Mouse (Mus musculus) hematopoietic stem cell, adult 5-6 weeks (primary cell): ENCODE results near the gene A630095E13Rik. TPM values are rescaled to one million over a fixed set of nuclear protein-coding genes. Genes with fewer than 3 reads are reported as not detected.
"Not testable (repeated sequence)": the region's sequence is repeated elsewhere in the genome, so short reads cannot be mapped to it uniquely, and the experiment has no call there.

Experiments
- ATAC-seq, 2 experiments: fragments of 125-278 bp in 1 of 2; replicated peaks in 1 of 2; 2 replicates each; pipeline ENCODE4 v1.8.0; 2016 to 2017; ENCODE audit warnings: inconsistent platforms in 2 of 2, mild to moderate bottlenecking in 2 of 2, moderate number of reproducible peaks in 2 of 2, low read depth in 1 of 2, moderate TSS enrichment in 1 of 2; ENCODE audit not compliant: low FRiP score in 2 of 2, poor library complexity in 2 of 2, severe bottlenecking in 2 of 2, insufficient read depth in 1 of 2, low TSS enrichment in 1 of 2
- total RNA-seq: library from RNA; stranded (forward); fragments of 172-1452, 232-1000 nt; gene quantifications from 2 replicates; pipeline ENCODE4 v1.2.3, GENCODE M21; 2017

A630095E13Rik gene
- not detected in 2 replicates for total RNA-seq

- ATAC-seq = not testable (repeated sequence)
Measured at GRCm38 (mm10) chr9:36643276-36643675, at the start of gene A630095E13Rik. Gene A630095E13Rik, minus strand, starts transcription at chr9:36643376.

DNA sequence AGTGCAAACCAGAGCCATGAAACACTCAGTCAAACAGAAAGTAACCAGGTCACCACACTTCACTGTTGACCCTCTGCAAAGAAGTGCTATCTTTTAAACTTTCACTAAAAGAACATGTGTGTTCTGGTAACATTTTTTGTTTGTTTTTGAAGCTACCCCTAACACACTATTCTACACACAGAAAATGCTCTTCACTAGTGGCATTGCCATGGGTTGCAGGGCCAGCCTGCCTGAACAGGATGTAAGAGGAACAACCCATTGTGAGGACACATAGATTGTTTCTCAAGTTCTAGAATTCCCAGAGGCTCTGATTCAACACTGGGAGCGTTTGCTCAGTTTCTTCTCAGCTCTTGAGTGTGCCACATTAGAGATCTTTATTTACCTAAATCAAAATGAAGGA lies 49.7 kb upstream of the A630095E13Rik start, which contains the start of gene Acrv1:
Acrv1 (plus strand) TSS at position 301 of the 400 bp plus-strand sequence.
- ATAC-seq = no peak

DNA sequence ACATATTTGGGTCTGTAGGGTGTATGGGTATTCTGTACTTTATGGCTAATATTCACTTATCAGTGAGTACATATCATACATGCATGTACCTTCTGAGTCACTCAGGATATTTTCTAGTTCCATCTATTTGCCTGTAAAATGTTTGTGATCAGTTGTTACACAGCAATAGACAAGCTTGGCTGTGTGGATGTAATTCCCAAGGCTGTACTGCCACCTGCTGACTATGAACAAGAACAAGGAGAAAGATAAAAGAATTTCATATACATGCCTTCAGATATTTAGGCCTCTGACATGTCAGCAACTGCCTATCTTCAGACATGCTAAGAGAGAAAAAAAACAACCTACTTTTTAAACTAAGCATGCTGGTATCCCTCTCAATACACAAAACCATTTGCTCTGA lies 44.2 kb upstream of the A630095E13Rik start:
- ATAC-seq = no peak

DNA sequence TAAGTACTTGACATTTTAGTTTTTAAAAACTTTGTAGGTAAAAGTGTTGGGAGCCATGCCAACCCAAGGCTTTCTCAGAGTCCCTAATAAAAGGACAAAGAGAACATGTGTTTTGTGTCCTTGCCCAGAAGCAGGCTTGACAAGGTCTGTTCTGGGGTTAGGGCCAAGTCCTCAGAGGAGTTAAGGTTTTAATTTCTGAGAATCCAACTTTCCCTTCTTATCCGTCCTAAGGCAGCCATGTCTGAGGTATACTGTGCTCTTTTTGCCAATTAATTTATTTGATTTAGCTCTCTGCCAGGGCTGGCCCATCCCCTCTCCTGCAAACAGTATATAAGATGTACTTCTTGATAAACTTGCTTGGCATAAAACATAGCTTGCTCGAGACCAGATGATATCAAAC lies 38.2 kb upstream of the A630095E13Rik start:
- no peak for ATAC-seq

Other genes starting within 250 kb of the A630095E13Rik start
- gene Gm7257, start 211.5 kb downstream of the A630095E13Rik start, total RNA-seq = not detected in 2 replicates
- not detected in 2 replicates for gene Gm9513, start 167.7 kb downstream of the A630095E13Rik start, total RNA-seq
- gene Gm5615, start 101.4 kb downstream of the A630095E13Rik start, total RNA-seq = not detected in 2 replicates
- not detected in 2 replicates for gene Gm17689, start 60.7 kb downstream of the A630095E13Rik start, total RNA-seq
- gene Acrv1, start 49.8 kb upstream of the A630095E13Rik start, total RNA-seq = not detected in 2 replicates
- gene Chek1, start 83.7 kb upstream of the A630095E13Rik start, total RNA-seq = 46.9 and 118 TPM in 2 replicates
- gene Stt3a, start 124.3 kb upstream of the A630095E13Rik start, total RNA-seq = 306 and 650 TPM in 2 replicates
- 42.8 and 45.1 TPM in 2 replicates for gene Ei24, start 154.0 kb upstream of the A630095E13Rik start, total RNA-seq
- 1.1 TPM in 1 of 2 replicates, not detected in the other for gene Fez1, start 178.5 kb upstream of the A630095E13Rik start, total RNA-seq